Mouse (Mus musculus) CD4-positive, CD25-positive, alpha-beta regulatory T cell, adult 9 weeks (primary cell): ENCODE results near the gene U2af1. TPM values are rescaled to one million over a fixed set of nuclear protein-coding genes. Genes with fewer than 3 reads are reported as not detected.

Source experiments
- polyA plus RNA-seq: library from polyadenylated mRNA; unstranded; fragments of 100-300 nt; shearing (Covaris generic); gene quantifications from one replicate; pipeline ENCODE4 v1.2.1, GENCODE M21; 2017

The U2af1 gene
- 265 TPM for polyA plus RNA-seq

DNA sequence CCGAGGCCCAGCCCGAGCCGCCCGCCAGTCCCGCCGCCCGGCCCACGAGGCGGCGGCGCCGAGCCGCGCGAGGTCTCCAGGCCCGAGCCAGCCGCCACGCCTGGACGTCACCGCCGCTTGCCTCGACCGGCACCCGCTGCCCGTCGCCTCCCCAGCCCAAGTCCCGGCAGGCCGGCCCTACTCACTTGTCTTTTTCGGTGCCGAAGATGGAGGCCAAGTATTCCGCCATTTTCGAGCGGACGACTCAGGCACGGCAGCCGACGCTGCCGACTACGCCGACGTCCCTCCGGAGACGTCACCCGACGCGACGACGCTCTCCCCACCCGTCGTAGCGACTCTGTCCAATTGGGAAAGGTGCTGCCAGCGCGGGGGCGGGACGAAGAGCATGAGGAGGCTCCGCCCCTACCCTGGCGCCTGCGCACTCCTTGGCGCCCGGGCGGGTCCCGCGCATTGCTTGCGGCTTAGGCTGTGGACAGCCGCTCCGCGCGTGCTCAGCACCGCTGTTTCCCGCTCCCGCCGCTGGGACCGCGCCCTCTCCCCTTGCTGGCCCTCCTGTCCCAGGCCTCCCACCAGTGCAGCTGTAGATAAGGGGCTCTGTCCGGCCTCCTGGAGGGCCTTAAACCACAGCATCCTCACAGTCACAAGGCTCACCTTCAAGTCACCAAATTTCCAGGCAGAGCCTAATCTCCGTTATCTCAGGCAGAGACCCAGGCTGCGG, at the start of gene U2af1:
TSS of gene U2af1 (minus strand) at position 425 of the 718 bp plus-strand sequence.

DNA sequence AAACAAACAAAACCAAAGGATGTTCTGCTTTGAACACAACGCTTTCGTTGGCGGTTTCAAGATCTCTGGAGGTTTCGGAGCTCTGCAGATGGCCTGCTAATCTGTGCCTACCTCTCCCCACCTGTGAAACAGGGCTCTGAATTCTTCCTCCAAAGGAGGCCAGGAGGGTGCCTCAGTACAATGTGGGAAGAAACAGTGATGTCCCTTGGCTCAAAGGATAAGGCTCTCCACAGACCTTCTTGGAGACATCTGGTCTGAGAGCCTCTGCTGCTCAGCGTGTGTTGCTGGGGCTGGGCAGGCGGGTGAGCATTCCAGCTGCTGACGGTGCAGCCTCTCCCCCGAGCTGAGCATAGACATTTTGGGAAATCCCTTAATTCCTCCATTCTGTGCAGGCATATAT, 18.8 kb upstream of the U2af1 start, which contains the start of gene Cryaa:
TSS of gene Cryaa (plus strand) at position 301 of the 400 bp plus-strand sequence.

GRCm38 (mm10) chr17:31636942-31637811, 21.5 kb downstream of the U2af1 start, which contains the start of gene Cbs:
Gene Cbs (minus strand): TSS chr17:31637238.

Other genes with a start within 250 kb of the U2af1 start
- 28.6 TPM for gene Wdr4, start 138.9 kb downstream of the U2af1 start, polyA plus RNA-seq
- 276 TPM for gene Ndufv3, start 138.8 kb downstream of the U2af1 start, polyA plus RNA-seq
- gene Pknox1, start 94.2 kb downstream of the U2af1 start, polyA plus RNA-seq = 64.8 TPM
- gene Cbs, start 21.7 kb downstream of the U2af1 start, polyA plus RNA-seq = not detected
- gene Cryaa, start 18.9 kb upstream of the U2af1 start, polyA plus RNA-seq = not detected
- 5.0 TPM for gene Sik1, start 196.9 kb upstream of the U2af1 start, polyA plus RNA-seq